Mouse (Mus musculus) layer of hippocampus, adult 18-20 months (tissue): Measurements from ENCODE around the gene Tmie. TPM values are rescaled to one million over a fixed set of nuclear protein-coding genes. Genes with fewer than 3 reads are reported as not detected.
A peak's percentile ranks its signal among the peaks of the same experiment; 100 is the strongest.

Experiments used
- DNase-seq, 2 experiments: peaks; one replicate each; pipeline ENCODE4 v3.0.0; 2022; ENCODE audit warnings: low spot score in 2 of 2
- total RNA-seq, 2 experiments: library from RNA; stranded (reverse); gene quantifications; 2 replicates each; pipeline ENCODE4 v1.2.3; 2021

The Tmie gene
- total RNA-seq, 2 experiments from 2014 or later: 1.7 to 1.9 TPM

DNA sequence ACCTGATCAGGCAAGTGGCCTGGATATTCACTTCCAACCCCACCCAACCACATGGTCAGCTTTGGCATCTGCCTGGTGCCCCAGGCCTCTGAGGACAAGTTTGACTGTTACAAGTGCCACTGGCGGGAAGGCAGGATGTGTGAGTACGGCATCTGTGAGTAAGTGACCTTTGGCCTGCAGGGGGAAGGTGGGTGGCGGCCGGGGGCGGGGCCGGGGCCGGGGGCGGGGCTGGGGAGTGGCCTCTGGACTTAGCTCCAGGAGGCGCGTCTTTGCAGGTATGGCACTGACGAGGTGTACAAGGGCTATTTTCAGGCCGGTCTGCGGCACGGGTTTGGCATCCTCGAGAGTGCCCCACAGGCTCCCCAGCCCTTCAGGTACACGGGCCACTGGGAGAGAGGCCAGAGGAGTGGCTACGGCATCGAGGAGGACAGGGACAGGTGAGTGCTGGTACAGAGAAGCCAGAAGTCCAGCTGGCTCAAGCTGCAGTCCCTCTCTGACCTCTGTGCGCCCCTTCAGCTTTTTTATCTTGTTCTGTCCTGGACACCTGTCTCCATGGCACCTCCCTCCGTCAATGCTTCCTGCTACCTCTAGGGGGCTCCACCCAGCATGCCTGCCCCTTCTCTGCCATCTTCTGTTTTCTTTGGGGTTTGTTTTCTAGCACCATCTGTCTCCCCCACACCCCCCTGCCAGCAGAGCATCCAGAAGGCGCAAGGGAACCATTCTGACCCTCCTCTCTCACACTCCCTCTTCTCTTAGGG is 10.3 kb upstream of the Tmie start:
- no peak for DNase-seq

DNA sequence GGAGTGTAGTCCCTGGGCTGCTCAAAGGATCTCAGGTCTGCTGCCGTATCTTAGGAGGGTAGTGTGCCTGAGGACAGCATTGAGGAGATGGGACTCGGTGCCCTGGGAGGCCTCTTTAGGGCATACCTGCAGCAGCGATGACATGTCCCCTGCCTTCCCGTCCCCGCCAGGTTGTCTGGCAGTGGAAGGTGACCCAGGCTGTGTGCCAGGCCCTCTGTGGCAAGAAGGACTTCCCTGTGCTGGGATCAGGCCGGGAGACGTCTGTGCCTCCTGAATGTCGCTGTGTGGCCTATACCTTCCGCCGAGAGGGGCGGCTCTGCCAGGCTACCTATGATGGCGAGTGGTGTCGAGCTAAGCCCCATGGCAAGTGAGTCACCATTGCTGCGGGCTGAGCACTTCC is 9.0 kb upstream of the Tmie start:
- no peak for DNase-seq

DNA sequence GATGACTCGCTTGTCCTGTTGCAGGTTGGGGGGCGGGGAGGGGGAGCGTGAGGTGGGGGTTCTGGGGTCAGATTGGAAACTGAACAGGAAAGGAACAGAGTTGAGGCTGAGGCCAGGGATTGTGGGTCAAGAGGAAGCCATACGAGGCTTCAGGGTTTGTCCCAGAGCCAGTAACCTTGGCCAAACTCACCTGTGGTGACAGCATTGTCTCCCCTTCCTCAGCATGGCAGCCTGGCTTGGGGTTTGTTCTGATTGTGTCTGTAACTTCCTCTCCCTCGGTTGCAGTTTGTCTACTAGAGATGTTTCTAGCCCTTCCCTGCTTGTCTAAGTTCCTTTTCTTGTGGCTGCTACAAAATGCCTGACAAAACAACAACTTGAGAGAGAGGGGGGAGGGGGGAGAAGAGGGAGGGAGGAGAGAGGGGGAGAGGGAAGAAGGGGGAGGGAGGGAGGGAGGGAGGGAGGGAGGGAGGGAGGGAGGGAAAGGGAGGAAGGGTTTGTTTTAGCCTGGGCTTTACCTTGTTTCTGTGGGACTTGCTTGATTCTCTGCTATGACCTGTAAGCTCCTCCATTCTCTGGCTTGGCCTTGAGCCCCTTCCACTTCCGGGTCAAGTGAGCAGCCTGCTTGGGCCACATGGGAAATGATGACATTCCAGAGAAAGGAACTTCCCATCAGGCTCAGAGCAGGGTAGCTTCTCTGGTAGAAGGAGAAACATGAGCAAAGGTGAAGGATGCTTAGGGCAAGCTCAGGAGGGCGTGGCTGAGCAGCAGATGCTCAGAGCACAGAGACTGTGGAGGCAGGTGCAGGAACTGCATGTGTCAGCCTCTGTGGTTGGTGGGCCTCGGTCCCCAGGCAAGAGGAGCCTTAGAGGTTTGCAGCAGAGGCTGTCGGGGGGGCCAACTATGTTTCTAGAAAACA is 7.7 kb upstream of the Tmie start:
- DNase-seq: no peak

- no peak for DNase-seq
Observed at GRCm38 (mm10) chr9:110881953-110882352, 2.0 kb upstream of the Tmie start.

GRCm38 (mm10) chr9:110880772-110881171 is 859 bp upstream of the Tmie start:
- no peak for DNase-seq

- DNase-seq: peak in 1 of 2 experiments; percentile 40
Observed at GRCm38 (mm10) chr9:110879191-110879920, 557 bp downstream of the Tmie start, which contains the start of gene Als2cl. Gene Als2cl, plus strand, starts transcription at chr9:110879870.

DNA sequence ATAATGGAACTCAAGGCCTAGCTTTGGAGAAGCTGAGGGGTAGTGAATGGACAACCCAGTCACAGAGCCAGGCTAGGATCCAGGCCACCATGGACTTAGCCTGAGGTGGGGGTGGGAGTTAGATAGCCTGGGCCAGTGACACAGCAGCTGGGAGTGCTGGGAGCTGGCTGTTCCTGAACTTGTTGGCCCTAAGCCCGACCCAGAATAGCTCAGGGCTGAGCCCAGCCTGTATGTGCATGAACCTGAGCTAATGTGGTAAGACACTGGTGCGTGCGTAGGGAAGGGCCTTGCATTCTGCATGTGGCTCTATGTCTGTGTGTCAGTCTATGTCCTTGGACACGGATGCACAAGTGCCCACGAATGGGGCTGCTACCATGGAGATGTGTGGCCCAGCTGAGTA is 2.0 kb downstream of the Tmie start:
- DNase-seq: peak in 1 of 2 experiments; percentile 40

DNA sequence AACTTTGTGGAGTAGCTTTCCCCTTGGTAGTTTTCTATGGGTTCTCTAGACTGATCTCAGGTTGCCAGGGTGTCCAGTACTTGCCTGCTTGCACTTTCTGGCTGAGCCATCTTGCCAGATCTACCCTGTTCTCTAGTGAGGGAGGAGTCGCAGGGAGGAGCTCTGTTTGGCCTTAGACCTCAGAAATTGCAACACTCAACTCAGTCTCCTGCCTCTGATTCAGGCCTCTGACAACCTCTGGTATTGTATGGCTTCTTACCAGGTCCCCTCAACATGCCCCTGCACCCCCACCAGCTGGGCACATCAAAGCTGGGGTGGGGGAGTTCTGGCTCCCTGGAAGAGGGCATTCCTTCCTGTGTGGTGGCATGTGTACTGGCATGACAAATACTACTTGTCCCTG is 2.6 kb downstream of the Tmie start:
- DNase-seq: no peak

DNA sequence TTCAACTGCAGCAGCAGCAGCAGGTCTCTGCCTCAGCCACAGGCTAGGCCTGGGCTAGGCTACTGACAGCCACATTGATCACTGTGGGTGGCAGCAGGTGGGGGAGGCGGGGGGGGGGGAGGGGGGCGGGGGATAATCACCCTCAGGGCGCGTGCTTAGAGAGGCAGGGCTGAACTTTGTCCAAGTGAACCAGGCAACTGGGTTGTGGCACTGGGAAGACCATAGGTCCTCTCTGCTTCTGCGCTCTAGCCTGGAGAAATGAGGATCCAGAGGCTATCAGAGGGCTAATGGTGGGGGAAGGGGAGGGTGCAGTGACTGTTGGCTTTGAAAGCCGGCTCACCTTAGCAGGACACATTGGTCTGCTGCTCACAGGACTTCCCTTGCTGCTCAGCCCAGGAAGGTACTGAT is 4.6 kb downstream of the Tmie start:
- DNase-seq: no peak

- DNase-seq: no peak
Observed at GRCm38 (mm10) chr9:110874660-110875191, 5.2 kb downstream of the Tmie start.

GRCm38 (mm10) chr9:110873681-110874659 is 5.9 kb downstream of the Tmie start:
- DNase-seq: no peak

DNA sequence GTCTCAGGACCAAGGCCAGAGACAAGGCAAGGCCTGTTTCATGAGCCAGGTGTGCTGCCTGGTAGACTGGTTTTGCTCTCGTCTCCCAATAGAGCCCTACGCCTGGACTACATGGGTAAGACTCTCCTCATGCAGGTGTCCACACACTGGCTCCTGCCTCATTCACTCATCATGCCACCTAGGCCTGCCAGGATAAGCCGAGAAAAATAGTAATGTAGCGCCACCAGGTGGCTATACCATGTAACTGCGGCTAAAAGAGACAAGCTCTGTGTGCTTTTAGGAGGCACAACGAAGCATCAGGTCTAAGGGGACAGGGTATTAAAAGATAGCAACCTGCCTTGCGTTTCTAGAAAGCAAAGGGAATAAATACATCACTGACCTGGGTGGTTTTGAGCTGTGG is 8.9 kb downstream of the Tmie start:
- peak; percentile 50 to 79 for DNase-seq

GRCm38 (mm10) chr9:110858967-110859596 is 20.8 kb downstream of the Tmie start:
- DNase-seq: no peak

GRCm38 (mm10) chr9:110858523-110858922 is 21.4 kb downstream of the Tmie start:
- no peak for DNase-seq

- no peak for DNase-seq
Observed at GRCm38 (mm10) chr9:110857781-110858472, 22.0 kb downstream of the Tmie start, which contains the start of gene Prss50. Gene Prss50, plus strand, starts transcription at chr9:110857967.

- no peak for DNase-seq
Observed at GRCm38 (mm10) chr9:110856920-110857319, 23.0 kb downstream of the Tmie start.

GRCm38 (mm10) chr9:110855903-110856302 is 24.0 kb downstream of the Tmie start:
- DNase-seq: no peak

GRCm38 (mm10) chr9:110849162-110849561 is 30.8 kb downstream of the Tmie start:
- DNase-seq: no peak

DNA sequence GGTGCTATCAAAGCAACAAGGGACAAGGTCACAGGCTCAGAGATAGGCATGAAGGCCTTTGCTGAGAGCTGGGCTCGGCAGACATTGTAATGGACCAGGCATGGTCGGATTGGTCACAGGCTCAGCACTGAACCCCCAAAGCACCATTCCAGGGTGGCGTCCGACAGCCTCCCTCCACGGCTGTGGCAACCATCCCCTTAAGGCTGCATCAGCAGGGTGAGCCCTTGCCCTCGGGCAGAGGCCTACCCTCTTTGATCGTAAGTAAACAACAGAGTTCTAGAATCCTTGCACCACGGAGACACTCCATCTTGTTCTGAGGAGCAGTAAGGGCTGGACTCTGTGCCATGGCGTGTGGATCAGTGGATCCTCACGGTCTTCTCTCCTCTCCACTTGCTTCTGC is 35.7 kb downstream of the Tmie start, which contains the start of gene Prss46:
TSS of gene Prss46 (plus strand) at position 301 of the 400 bp plus-strand sequence.
- no peak for DNase-seq
